Mouse (Mus musculus) testis, adult 2 months (tissue): ENCODE measurements around the gene Rims4.

ENCODE experiments used
- CTCF ChIP-seq: fragments of 200-500 bp; IDR thresholded peaks from 2 replicates; pipeline ENCODE4 v1.5.1; 2012; ENCODE audit warnings: low read depth, mild to moderate bottlenecking, inconsistent platforms, low read length, moderate library complexity; ENCODE audit not compliant: control insufficient read depth, insufficient read depth, insufficient replicate concordance
- POLR2A ChIP-seq: fragments of 200-500 bp; IDR thresholded peaks from 2 replicates; pipeline ENCODE4 v1.6.1; 2012; ENCODE audit warnings: low read depth, mild to moderate bottlenecking, inconsistent platforms, low read length, moderate library complexity; ENCODE audit not compliant: control insufficient read depth

DNA sequence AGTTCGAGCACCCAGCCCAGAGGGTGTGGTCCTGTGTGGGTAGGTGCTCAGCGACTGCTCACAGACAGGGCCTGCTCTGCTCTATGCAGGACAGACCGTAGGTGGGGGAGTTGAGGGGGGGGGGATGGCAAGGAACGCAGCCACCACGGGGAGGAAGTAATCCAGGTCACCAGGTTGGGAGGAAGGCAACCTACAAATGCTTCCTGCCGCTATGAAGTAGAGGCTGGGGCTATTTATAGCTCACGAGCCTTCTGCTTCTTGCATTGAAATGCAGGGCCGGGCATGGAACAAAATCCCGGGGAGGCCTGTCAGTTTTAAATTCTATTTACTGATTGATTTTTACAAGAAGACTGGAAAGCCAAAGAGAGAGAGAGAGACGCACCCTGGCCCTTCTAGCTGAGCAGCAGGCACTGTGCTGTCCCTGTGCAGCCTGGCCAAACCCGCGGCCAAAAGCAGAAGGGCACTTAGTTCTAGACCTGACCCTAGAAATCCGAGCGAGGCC is 18.5 kb downstream of the Rims4 start:
- TF ChIP-seq CTCF (no peak), POLR2A (no peak)
